Mouse (Mus musculus) frontal cortex, adult (tissue): Measurements from ENCODE around the gene Srd5a3.

Experiments
- ATAC-seq: cut with Nextera tagmentation; 2 replicates; pipeline ENCODE4 v1.9.2; 2017; ENCODE audit warnings: mild to moderate bottlenecking, moderate library complexity, mixed read lengths; ENCODE audit not compliant: low TSS enrichment

The Srd5a3 gene

GRCm38 (mm10) chr5:76152956-76153355, 12.9 kb downstream of the Srd5a3 start:
- no peak for ATAC-seq

GRCm38 (mm10) chr5:76153430-76153829, 13.4 kb downstream of the Srd5a3 start:
- ATAC-seq, result no peak

GRCm38 (mm10) chr5:76154434-76155165, 14.5 kb downstream of the Srd5a3 start:
- ATAC-seq, result no peak

GRCm38 (mm10) chr5:76159555-76159954, 19.5 kb downstream of the Srd5a3 start:
- no peak for ATAC-seq

- ATAC-seq, result no peak
Observed at GRCm38 (mm10) chr5:76160086-76160485, 20.0 kb downstream of the Srd5a3 start.

GRCm38 (mm10) chr5:76161491-76161890, 21.4 kb downstream of the Srd5a3 start:
- ATAC-seq, result no peak

- no peak for ATAC-seq
Observed at GRCm38 (mm10) chr5:76162926-76163325, 22.9 kb downstream of the Srd5a3 start.

GRCm38 (mm10) chr5:76163828-76164390, 23.8 kb downstream of the Srd5a3 start:
- ATAC-seq, result no peak

- no peak for ATAC-seq
Observed at GRCm38 (mm10) chr5:76164827-76165226, 24.8 kb downstream of the Srd5a3 start.

- no peak for ATAC-seq
Observed at GRCm38 (mm10) chr5:76170522-76170921, 30.5 kb downstream of the Srd5a3 start.

GRCm38 (mm10) chr5:76171039-76171438, 31.0 kb downstream of the Srd5a3 start:
- no peak for ATAC-seq

- no peak for ATAC-seq
Observed at GRCm38 (mm10) chr5:76175051-76175450, 35.0 kb downstream of the Srd5a3 start.

GRCm38 (mm10) chr5:76176411-76176810, 36.3 kb downstream of the Srd5a3 start:
- no peak for ATAC-seq

- ATAC-seq, result no peak
Observed at GRCm38 (mm10) chr5:76176841-76177240, 36.8 kb downstream of the Srd5a3 start.

GRCm38 (mm10) chr5:76177664-76178063, 37.6 kb downstream of the Srd5a3 start:
- no peak for ATAC-seq

- ATAC-seq, result no peak
Observed at GRCm38 (mm10) chr5:76179171-76179570, 39.1 kb downstream of the Srd5a3 start.

- no peak for ATAC-seq
Observed at GRCm38 (mm10) chr5:76179791-76180190, 39.7 kb downstream of the Srd5a3 start.

GRCm38 (mm10) chr5:76182326-76182725, 42.3 kb downstream of the Srd5a3 start:
- no peak for ATAC-seq

- ATAC-seq, result no peak; the same call in 1 of the 2 replicates
Observed at GRCm38 (mm10) chr5:76183043-76183749, 43.1 kb downstream of the Srd5a3 start.

GRCm38 (mm10) chr5:76183750-76184261, 43.7 kb downstream of the Srd5a3 start, which contains the start of gene Tmem165:
Gene Tmem165, plus strand, starts transcription at chr5:76183880.
- ATAC-seq, result peak; percentile 98

GRCm38 (mm10) chr5:76184286-76185080, 44.4 kb downstream of the Srd5a3 start:
- ATAC-seq, result peak; percentile 68

GRCm38 (mm10) chr5:76187885-76188284, 47.8 kb downstream of the Srd5a3 start:
- ATAC-seq, result no peak
